Mouse (Mus musculus) cerebellum, adult 18-20 months (tissue): ENCODE data around the gene Gpc6.
A peak's percentile ranks its signal among the peaks of the same experiment; 100 is the strongest.

Experiments
- DNase-seq, 2 experiments: peaks; one replicate each; pipeline ENCODE4 v3.0.0; 2021

Gpc6 gene

DNA sequence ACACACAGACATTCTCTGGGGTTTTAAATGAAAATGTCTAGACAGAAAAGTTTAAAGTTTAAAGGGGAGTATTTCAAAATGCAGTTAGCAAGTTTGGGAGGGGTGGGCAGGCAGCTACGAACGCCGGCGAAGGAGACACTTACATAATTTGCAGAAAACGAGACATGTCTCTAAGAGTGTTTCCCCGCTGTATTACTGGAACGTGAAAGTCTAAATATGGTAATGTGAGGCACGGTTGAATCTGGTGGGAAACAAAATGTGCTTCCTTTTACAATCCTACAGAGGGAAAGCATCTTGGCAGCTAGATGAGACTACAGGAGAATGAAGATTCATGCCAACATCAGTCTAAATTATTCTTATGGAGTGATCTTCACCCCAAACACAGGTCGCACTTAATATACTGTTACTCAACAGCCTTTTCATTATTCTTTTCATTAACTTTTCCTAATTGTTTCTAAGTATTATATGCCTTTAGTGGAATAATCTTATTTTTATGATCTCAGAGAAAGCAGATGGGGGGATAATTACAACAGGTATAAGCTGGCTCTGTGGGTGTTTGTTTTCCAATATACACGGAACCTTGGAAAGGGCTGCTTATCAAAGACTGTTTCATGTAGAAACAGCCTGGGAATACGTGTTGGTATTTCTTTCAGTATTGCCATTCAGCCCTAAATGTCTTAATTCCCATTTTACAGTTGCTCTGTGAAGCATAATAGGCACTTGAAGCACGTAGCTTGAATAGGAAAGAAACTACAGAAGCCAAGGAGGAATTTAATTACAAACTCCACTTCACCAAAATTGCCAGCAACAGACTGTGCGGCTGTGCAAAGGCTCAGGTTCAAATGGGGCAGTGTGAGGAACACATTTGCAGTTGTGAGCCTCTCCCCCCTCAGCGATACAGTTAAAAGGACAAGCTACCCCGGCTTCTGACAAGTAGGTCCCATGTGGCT lies 885.5 kb downstream of the Gpc6 start:
- DNase-seq, result no peak

DNA sequence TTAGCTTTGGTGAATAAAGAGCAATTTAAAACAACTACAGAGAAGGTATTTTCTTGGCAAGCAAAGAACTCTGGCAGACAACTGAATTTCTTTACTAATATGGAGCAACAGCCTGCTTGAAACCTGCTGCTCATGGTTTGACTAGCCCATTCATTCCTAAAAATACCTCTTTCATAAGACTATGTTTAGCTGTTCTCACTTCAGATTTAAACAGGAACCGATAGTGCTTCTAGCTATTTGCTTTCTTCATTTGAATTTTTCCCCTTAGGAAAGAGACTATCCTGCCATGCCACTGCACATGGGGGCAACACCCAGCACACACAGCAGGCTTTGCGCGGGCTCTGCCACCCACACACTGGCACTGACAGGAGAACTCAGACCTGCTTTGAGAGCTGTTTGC lies 888.4 kb downstream of the Gpc6 start:
- DNase-seq, result no peak

DNA sequence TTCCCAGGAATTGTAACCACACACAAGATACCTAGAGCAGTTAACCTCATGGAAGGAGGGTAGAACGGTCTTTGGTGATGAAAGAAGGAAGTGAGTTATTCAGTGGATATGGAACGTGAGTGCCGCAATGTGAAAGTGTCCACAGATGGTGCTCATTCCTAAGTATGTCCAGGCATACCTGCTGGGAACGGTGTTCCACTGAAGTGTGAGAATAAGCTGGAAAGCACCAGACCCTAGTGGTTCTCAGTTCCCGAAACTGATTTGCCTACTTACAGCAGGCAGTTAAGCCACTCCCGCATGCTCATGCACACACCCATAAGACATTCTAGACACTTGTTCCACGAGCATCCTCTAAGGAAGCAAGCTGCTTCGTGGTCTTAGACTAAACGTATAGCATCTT lies 890.9 kb downstream of the Gpc6 start:
- DNase-seq, result no peak

DNA sequence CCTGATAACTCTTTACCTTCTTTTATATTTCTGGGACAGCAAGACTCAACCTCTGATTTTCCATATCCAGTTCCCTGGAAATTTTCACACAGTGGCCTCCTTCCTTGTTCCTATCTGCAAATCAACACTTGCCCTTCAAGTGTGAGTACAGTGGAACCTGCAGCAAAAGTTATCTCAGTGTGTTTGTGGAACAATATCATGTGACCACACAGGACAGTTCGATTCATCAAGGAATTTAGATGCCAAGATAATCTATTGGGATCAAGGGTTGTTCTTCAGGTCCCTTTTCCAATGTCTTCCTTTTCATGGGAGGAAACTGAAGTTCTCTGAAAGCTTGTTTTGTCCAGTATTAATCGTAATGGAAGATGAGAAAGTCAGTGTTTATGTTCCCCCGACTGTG lies 891.6 kb downstream of the Gpc6 start:
- DNase-seq, result no peak

DNA sequence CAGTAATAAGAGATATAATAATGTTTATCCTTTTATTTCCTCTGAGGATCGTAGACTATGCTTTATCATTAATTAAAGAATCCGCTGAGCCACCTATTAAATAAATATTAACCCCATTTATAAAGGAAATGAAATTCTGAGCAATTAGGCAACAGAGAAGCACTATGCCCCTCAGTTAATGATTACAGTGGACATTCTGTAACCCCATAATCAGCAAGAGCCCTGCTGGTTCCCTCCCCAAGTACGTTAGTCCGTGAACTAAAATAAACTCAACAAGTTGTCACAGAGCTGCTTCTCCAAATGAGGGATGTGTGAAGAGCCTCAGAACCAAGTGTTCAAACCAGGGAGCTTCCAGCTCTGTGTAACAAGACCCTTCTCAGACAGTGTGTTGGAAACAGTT lies 892.1 kb downstream of the Gpc6 start:
- DNase-seq, result no peak

DNA sequence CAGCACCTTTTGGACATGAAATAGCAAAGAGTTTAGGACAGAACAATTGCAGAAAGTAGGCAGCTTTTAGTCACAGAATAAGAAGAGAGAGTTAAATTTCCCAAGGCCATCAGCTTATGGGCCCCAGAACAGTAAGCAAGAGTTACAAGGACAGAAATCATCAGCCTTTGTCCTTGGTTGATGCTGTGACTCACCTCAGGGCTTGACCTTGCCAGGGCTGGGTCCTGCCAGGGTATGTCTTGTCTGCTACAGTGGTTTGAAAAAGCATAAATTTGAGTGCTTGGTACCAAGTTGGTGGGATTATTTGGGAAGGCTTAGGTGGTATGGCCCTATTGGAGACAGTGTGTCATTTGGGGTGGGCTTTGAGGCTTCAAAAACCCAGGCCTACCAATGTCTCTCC lies 899.4 kb downstream of the Gpc6 start:
- DNase-seq, result no peak

DNA sequence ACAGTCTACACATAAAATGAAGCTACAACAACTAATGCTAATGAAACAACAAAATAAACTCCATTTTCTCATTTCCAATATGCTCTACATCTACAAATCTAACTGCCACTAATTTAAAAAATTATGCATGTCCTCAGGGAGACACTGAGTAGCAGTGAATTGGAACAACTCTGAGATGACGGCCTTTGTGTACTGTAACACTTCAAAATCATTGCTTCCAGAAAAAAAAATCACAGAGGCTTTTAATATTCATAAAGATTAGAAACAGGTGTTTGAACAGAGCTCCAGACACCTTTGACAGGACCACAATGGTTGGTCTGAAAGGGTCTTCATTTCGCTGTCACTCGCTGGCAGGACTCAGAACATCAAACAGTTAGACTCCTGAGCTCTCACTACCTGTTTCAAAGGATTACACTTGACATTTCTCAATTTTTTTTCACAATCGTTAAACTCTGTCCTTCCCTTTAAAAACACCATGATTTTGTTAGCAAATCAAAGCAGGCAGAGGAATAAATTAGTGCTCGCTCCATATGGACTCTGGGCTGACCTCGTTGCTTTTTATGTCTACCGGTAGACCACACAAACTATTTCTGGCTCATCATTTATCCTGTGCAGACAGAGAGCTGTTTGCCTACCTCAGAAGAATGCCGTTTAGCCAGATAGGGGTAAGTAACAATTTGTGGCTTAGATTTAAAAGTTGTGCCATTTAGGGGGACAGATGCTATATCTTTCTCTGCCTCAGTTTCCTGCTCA lies 901.4 kb downstream of the Gpc6 start:
- DNase-seq, result no peak

DNA sequence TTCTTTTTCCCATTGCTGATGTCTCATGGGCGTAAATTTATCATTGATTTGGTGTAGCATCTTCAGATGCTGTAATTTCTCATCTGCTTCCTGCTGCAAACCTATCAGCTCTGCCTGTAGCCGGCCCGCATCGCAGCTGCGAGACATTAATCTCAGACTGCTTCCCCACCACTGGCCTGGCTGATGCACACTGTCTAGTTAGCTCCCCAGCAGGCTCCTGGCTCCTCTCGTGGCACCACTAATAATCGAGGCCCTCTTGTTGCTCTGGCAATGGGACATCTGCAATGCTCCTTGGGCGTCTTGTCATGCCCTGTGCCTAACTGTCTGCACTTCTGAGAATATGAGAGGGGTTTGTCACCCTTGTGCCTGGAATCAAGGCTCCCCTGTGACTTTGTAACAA lies 906.2 kb downstream of the Gpc6 start:
- no peak for DNase-seq

DNA sequence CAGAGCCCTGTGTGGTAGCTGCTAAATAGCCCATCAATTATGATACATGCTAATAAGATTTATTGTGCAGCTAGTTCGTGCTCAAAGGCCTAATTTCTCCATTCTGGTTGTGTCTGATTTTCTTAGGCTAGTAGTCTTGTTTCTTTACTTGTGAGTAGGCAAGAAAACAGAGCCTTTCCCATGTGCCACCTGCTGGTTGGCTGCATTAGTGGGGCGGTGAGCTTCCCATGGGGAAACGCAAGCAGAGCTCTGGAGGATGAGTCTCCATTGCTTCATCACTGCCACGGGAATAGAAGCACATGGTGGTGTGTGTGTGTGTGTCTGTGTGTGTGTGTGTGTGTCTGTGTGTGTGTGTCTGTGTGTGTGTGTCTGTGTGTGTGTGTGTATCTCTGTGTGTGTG lies 906.6 kb downstream of the Gpc6 start:
- DNase-seq, result no peak

DNA sequence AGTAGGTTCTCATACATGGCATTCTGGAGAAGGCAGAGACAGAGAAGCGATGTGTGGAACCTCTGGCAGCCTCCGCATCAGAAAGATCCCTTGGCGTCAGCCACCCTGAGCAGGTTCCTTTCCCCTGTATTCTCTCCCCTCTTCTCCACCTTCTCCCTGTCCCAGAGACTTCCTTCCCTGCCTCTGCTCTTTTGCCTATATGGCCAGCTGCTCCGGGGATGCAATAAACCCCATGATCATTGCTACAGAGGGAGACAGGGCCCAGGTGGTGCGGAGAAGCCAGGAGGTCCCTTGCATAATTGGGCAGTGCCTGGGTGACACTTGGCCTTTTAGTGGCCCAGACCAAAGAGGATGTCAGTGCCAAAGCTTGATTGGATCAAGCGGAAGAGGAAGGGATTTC lies 910.4 kb downstream of the Gpc6 start:
- no peak for DNase-seq

DNA sequence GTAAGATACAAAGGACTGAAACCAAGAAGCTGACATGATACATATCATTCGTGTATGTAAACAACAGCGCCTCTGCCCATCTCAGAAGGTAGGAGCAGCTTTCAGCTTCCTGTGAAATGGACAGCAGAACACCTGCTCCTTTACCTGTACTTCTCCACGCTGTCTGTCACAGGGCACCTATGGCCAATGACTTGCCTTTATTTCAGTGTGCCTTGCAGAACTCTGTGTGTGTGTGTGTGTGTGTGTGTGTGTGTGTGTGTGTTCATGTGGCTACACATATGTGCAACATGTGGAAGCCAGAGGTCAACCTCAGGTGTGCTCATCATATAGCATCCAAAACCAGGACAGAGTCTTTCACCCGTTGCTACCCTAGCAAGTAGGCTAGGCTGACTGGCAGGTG lies 911.9 kb downstream of the Gpc6 start:
- DNase-seq, result no peak

DNA sequence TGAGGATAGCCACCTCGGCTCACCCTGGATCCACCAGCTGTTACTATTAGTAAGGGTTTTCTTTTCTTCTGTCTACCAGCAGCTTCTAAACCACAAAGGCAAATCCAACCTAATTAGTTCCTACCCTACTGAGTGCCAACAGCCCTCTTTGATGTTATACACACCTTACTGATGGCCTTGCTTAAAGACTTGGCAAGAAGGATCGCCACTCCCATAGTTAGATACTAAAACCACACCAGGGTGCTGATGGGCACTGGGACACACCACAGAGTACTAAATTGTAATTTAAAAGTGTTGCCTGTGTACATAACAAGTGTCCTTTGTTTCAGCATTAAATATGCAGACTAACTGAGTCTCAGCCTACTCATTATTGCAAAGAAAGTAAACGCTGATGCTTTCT lies 912.6 kb downstream of the Gpc6 start:
- DNase-seq, result no peak

DNA sequence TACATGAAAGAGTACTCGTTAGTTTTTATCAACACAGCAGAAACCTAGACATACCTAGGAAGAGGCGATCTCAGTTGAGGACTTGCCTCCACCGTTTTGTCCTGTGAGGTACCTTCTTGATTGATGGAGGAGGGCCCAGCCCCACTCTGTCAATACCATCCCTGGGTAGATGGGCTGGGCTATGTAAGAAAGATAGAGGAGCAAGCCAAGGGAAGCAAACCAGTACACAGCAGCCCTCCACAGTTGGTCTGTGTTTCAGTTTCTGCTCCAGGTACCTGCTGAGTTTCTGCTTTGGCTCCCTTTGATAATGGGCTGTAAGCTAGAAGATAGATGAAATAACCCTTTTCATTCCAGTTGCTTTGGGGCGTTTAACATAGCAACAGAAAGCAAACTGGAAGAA lies 916.1 kb downstream of the Gpc6 start:
- DNase-seq, result no peak

DNA sequence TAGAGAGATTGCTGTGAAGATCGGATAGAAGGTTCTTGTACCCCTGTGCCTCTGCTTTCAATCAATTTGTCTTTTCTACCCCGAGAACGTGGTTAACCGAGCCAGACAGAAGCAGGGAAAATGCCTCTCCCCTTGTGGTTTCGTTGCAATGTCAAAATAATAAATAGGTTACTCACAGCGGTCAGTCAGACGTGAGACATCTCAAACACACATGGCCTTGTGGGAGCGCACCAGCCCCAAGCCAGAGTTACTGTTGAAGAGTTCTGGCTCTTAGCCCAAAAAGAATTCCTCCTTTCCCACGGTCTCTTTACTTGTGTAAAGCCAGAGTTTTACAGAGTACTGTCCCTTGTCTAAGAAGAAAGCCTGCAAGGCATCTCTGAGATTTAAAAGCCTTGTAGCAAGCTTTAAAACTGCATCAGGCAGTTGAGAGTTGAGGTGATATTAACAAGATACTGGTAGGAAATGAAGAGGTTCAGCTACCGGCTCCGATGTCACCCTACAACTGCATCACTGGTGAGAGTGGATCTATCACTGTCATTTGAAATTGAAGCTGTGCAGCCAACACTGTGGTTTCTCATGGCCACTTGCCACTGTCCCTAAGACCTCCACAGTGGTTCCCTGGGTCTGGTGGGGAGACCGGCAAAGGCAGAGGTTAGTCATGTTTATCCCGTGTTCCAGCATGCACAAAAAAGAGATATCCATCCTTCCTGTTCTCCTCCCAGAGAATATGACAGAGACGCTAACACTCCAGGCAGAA lies 916.9 kb downstream of the Gpc6 start:
- DNase-seq, result no peak

DNA sequence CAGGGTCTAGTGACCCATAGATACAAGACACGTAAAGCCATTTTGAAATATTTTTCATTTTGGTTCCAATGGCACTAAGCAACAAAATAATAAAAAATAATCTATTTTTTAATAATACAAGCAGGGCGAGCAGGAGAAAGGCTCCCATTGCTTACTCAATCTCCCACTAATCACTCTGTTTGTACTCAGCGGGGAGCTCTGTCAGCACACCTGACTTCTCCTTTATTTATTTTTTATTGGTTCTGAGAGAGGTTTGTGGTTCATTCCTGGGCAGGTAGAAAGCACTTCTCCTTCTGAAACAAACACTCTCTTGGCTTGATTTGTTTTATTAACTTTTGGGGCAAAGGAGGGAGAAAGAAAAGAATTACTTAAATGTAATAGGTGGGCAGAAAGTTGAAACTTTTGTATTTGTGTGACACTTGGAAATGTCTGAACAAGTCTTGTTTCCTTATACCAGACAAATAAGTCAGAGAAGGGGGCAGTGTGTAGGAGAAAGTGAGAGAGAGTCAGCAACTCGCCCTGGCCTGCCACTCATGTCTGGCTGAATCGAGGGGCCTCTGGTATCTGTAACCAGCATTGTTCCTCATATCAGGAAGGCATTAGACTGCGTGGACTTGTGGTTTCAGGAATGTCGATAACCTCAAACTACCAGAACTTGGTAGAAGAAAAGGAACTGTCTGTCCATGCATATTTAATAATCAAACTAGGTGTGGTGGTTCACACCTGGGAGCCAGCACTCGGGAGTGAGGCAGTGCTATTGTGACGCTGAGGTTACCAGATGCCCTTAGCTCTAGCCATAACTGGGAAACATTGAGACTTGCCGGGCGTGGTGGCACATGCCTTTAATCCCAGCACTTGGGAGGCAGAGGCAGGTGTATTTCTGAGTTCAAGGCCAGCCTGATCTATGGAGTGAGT lies 924.7 kb downstream of the Gpc6 start:
- no peak for DNase-seq

DNA sequence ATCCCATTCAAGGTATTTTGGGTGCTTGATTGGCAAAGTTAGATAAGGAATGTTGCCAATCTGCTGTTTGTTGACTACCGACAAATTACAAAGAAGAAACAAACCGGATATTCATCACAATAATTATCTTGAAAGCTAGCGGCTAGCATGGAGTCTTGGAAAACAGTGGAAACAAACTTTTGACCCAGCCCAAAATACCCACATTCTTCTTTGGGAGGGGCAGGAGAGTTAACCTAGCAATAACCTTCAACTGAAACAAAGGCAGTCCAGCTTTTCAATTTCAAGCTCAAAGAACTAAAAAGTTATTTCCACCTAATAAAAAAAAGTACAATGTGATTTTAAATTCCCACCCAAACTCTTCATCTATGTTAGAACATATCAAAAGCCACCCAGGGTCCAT lies 927.2 kb downstream of the Gpc6 start:
- DNase-seq, result no peak

DNA sequence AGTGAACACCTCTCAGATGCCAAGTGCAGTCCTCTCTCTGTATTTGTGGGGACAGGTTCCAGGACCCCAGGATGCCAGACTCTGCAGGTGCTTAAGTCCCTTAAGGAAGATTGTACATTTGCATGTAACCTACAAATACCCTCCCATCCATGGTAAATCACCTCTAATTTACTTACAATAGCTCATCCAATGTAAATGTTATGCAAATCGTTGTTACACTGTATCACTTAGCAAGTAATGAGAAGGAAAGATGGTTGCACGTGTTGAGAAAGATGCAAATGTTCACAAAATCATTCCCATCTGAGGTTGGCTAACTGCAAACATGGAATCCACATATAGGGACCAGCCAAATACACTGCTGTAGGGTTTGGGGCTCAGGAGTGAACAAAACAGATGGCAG lies 927.7 kb downstream of the Gpc6 start:
- no peak for DNase-seq

DNA sequence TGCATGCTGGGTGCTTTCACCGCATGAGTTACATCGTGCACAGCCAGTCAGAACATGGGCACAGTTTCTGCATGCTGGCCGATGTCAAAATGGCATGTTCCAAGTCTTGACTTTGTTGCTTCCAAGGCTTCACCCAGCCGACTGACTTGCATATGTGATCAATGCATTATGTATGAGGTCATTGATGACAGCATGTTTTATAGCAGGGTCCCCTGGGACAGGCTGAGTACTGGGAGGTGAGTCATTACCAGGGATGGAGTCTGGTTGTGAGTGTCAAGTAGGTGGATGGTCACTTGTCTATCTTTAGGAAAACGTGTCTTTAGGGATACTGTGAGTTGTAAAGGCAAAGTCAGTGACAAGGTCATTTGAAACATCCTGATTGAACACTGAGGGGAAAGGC lies 929.4 kb downstream of the Gpc6 start:
- DNase-seq, result no peak

DNA sequence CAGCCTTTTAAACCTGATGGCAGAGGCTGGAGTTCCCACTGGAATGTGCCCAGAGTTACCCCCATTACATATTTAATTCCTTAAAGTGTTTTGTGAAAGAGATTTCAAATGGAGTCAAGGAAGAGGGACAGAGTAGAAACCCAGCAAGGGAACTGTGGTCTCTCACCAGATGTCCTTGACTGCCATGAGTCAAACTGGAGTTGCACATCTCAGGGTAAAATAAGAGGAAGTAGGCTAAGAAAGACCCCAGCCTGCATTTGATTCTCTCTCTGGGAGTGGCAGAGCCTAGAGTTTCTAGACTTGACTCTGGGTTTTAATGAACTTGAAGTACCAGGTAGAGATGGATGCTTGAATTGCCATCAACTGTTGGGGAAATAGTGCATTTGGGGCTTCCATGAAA lies 946.2 kb downstream of the Gpc6 start:
- no peak for DNase-seq

DNA sequence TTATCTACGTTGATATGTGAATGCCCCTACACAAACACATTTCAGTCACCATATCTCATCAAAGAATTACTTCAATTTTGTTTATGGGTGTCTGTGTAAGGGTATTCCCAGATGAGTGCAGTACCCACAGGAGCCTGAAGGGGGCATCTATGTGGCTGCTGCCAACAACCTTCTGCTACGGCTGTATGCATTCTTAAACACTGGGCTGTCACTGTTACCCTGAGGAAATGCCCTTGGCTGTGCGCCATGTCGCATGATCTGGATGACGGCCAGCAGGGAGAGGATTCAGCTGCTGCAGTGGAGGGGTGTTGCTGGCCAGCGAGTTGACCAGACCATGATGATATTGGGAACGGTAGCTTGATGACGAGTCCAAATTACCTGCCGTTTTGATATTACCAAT lies 954.2 kb downstream of the Gpc6 start:
- DNase-seq, result no peak

DNA sequence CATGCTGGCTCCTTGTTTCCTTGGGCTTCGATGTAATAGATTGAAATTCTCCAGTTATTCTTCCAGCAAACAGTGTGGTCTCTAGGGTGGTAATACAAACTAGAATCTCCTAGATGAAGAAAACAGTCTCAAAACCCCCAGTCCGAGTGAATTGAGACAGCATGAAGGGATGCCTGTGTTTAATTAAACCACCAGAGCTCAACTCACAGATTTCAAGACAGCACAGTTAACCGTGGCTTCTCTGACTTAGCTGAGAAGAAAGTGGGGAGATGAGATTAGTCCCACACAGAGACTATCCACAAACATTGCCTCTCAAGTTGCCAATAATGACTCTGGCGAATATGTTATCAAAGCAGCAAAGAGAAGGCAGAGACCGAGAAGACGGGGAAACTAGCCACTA lies 956.0 kb downstream of the Gpc6 start:
- no peak for DNase-seq

DNA sequence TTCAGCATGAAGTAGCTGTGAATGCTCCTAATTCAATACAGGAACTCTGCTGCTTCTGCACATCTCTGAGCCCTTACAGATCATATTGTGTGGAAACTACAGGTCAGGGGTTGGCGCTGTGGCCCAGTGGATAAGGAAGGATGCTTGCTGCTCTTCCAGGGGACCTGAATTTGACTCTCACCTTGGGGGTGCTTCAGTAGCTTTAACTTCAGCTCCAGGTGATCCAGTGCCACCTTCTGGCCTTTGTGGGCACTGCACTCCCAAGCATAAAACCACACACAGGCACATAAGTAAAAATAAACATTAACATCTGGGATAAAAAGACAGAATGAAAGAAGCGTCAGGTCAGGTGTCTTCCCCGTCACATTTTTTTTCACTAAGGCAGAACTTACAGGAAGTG lies 957.1 kb downstream of the Gpc6 start:
- DNase-seq, result peak; percentile 9 to 24

DNA sequence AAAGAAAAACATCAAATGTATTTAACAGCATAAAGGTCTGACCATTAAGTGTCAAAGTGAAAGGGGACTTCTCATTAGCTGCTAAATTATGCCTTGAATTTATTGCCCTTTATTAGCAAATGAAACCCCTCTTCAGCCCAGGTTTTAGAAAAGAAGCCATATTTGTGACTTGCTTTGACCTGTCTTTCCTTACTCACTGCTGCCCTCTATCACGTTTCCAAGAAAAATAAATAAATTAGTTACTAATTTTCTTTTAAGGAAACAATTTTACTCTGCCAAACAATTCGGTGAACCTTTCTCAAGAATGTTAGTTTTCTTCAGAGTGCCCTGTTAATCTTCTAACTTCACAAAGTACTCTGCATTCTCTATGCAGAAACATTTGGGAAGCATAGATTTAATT lies 964.5 kb downstream of the Gpc6 start:
- no peak for DNase-seq
